Mouse (Mus musculus) G1E (cell line): ENCODE results near the gene Ctnnbl1. TPM values are rescaled to one million over a fixed set of nuclear protein-coding genes. Genes with fewer than 3 reads are reported as not detected.

ENCODE experiments used
- ATAC-seq: 2 replicates; pipeline ENCODE4 v1.8.0; 2016; ENCODE audit warnings: mild to moderate bottlenecking; ENCODE audit not compliant: insufficient number of reproducible peaks, poor library complexity, low FRiP score, severe bottlenecking; ENCODE audit errors: extremely low read depth
- DNase-seq: peaks from one replicate; pipeline ENCODE4 v3.0.0; 2012; ENCODE audit warnings: low spot score
- H3K27me3 ChIP-seq: 2 replicates; pipeline ENCODE4 v1.6.1; 2012; ENCODE audit warnings: mild to moderate bottlenecking, low read length, inconsistent platforms; ENCODE audit not compliant: insufficient read depth
- H3K36me3 ChIP-seq: replicated peaks from 2 replicates; pipeline ENCODE3; 2012; ENCODE audit warnings: mild to moderate bottlenecking, inconsistent platforms
- H3K4me1 ChIP-seq: 2 replicates; pipeline ENCODE4 v1.6.1; 2012; ENCODE audit warnings: low read depth, low read length, inconsistent platforms, mixed read lengths; ENCODE audit not compliant: insufficient read depth
- H3K4me3 ChIP-seq: 2 replicates; pipeline ENCODE4 v1.5.1; 2012; ENCODE audit warnings: low read depth, mild to moderate bottlenecking, inconsistent platforms, low read length, moderate library complexity, mixed read lengths
- H3K9me3 ChIP-seq: replicated peaks from 2 replicates; pipeline ENCODE4 v1.6.1; 2012; ENCODE audit warnings: inconsistent platforms
- CTCF ChIP-seq: IDR thresholded peaks from 2 replicates; pipeline ENCODE4 v1.5.1; 2012; ENCODE audit warnings: low read depth, low read length, inconsistent platforms, mixed read lengths
- GATA1 ChIP-seq: IDR thresholded peaks from 2 replicates; pipeline ENCODE4 v1.6.1; 2012; ENCODE audit warnings: borderline replicate concordance, low read length, inconsistent platforms, mixed read lengths
- GATA2 ChIP-seq: IDR thresholded peaks from 2 replicates; pipeline ENCODE4 v1.6.1; 2012; ENCODE audit warnings: low read depth, low read length, inconsistent platforms, borderline replicate concordance
- POLR2AphosphoS5 ChIP-seq: IDR thresholded peaks from 2 replicates; pipeline ENCODE4 v1.6.1; 2012; ENCODE audit warnings: low read depth, low read length, inconsistent platforms; ENCODE audit not compliant: insufficient replicate concordance
- TAL1 ChIP-seq: conservative IDR thresholded peaks from 2 replicates; pipeline ENCODE4 v1.6.1; 2012; ENCODE audit warnings: low read depth, low read length, inconsistent platforms, mixed read lengths
- polyA plus RNA-seq: library from polyadenylated mRNA; stranded (reverse); fragments of >175 nt; gene quantifications from 2 replicates; pipeline ENCODE4 v1.2.3, GENCODE M21; 2012
- total RNA-seq, 2 experiments: library from RNA; stranded (forward) in 1 of 2; stranded (reverse) in 1 of 2; fragments of 200-1000 nt in 1 of 2; fragments of >200 nt in 1 of 2; fragmentation: Nextera tagmentation in 1 of 2; gene quantifications; 2 replicates each; pipeline ENCODE4 v1.2.3; 2014 to 2017

The Ctnnbl1 gene
- total and polyA plus RNA-seq, 3 experiments: 22.9 to 53.9 (median 32.4) TPM

- no peak for ATAC-seq
- peaks cover 9% of the 10 kb centered on the region; the same call in 1 of the 2 replicates for H3K27me3 ChIP-seq
- peaks cover 3% of the 10 kb centered on the region; the same call in 1 of the 2 replicates for H3K4me1 ChIP-seq
- H3K9me3 ChIP-seq: no peaks in the 10 kb centered on the region
- no peak for DNase-seq
- H3K4me3 ChIP-seq: no peak overlapping the region
- H3K36me3 ChIP-seq: no peaks in the 10 kb centered on the region
- no peak for TF ChIP-seq GATA2
- TF ChIP-seq CTCF: no peak
- TF ChIP-seq GATA1: no peak
- TF ChIP-seq TAL1: no peak
- TF ChIP-seq POLR2AphosphoS5: no peak
Observed at GRCm38 (mm10) chr2:157940586-157941185, 203.5 kb downstream of the Ctnnbl1 start.

Other genes starting within 250 kb of the Ctnnbl1 start
- not detected in 2 replicates for gene Nnat, start 177.3 kb upstream of the Ctnnbl1 start, total RNA-seq (2014; fragmentation: Nextera tagmentation)
- gene Nnat, start 177.3 kb upstream of the Ctnnbl1 start, total RNA-seq (2017): not detected in 2 replicates
- gene Nnat, start 177.3 kb upstream of the Ctnnbl1 start, polyA plus RNA-seq: not detected in 2 replicates
- 24.1 and 27.2 TPM in 2 replicates for gene Blcap, start 166.1 kb upstream of the Ctnnbl1 start, total RNA-seq (2014; fragmentation: Nextera tagmentation)
- gene Blcap, start 166.1 kb upstream of the Ctnnbl1 start, total RNA-seq (2017): 22.0 and 23.3 TPM in 2 replicates
- gene Blcap, start 166.1 kb upstream of the Ctnnbl1 start, polyA plus RNA-seq: 16.7 and 17.3 TPM in 2 replicates
- not detected in 2 replicates for gene Vstm2l, start 177.3 kb downstream of the Ctnnbl1 start, total RNA-seq (2014; fragmentation: Nextera tagmentation)
- gene Vstm2l, start 177.3 kb downstream of the Ctnnbl1 start, total RNA-seq (2017): not detected in 2 replicates
- gene Vstm2l, start 177.3 kb downstream of the Ctnnbl1 start, polyA plus RNA-seq: not detected in 2 replicates